Mouse (Mus musculus) spleen, adult 2 months (tissue): ENCODE measurements around the gene Nckap5l. TPM values are rescaled to one million over a fixed set of nuclear protein-coding genes. Genes with fewer than 3 reads are reported as not detected.

Experiments
- DNase-seq, 2 experiments: peaks; one replicate each; pipeline versions ENCODE4 v3.0.0 to v3.0.0-alpha.2; 2012 to 2021; ENCODE audit warnings: low spot score in 2 of 2, low read depth in 1 of 2
- H3K27ac ChIP-seq: fragments of 200-500 bp; 2 replicates; pipeline ENCODE4 v1.5.1; 2012; ENCODE audit warnings: low read length, inconsistent platforms; ENCODE audit not compliant: insufficient read depth
- H3K27me3 ChIP-seq: fragments of 200-500 bp; 2 replicates; pipeline ENCODE4 v1.6.1; 2012; ENCODE audit warnings: mild to moderate bottlenecking, moderate library complexity, low read length, inconsistent platforms; ENCODE audit not compliant: control insufficient read depth, insufficient read depth
- H3K36me3 ChIP-seq: fragments of 200-500 bp; 2 replicates; pipeline ENCODE4 v1.6.1; 2012; ENCODE audit warnings: mild to moderate bottlenecking, low read length, inconsistent platforms; ENCODE audit not compliant: control insufficient read depth, insufficient read depth
- H3K4me1 ChIP-seq: fragments of 200-500 bp; 2 replicates; pipeline ENCODE4 v1.6.1; 2011; ENCODE audit warnings: inconsistent platforms; ENCODE audit not compliant: control insufficient read depth, insufficient read depth, insufficient read length
- H3K4me3 ChIP-seq: fragments of 200-500 bp; 2 replicates; pipeline ENCODE4 v1.5.1; 2011; ENCODE audit warnings: mild to moderate bottlenecking, inconsistent platforms; ENCODE audit not compliant: insufficient read depth, insufficient read length; ENCODE audit errors: extremely low read depth
- CTCF ChIP-seq: fragments of 200-500 bp; IDR thresholded peaks from 2 replicates; pipeline ENCODE4 v1.5.1; 2011; ENCODE audit warnings: mild to moderate bottlenecking, inconsistent platforms; ENCODE audit not compliant: insufficient read depth, insufficient read length, insufficient replicate concordance; ENCODE audit errors: extremely low read depth
- POLR2A ChIP-seq: fragments of 200-500 bp; IDR thresholded peaks from 2 replicates; pipeline ENCODE4 v1.6.1; 2011; ENCODE audit warnings: low read depth, low read length, inconsistent platforms
- WGBS: fragments of 180-500 bp; shearing (Covaris S2); methylation state at CpG from one replicate; pipeline ENCODE4 v1.1.7; 2018; 5-methylcytosine and 5-hydroxymethylcytosine counted together
- polyA plus RNA-seq: library from polyadenylated mRNA; depleted of rRNA; stranded (reverse); fragments of >200 nt; gene quantifications from 2 replicates; pipeline ENCODE4 v1.2.3, GENCODE M21; 2012

The Nckap5l gene
- polyA plus RNA-seq, 1 experiment, result 10.9 TPM

- no peak for DNase-seq
- no peaks in the 10 kb centered on the region for H3K36me3 ChIP-seq
- no peak overlapping the region for H3K27ac ChIP-seq
- TF ChIP-seq POLR2A, result no peak
- TF ChIP-seq CTCF, result no peak
- 67% methylated on average over 6 of the region's 6 CpGs for WGBS
- H3K27me3 ChIP-seq, result no peaks in the 10 kb centered on the region
- no peaks in the 10 kb centered on the region; the same call in 1 of the 2 replicates for H3K4me1 ChIP-seq
- no peak overlapping the region for H3K4me3 ChIP-seq
Measured at GRCm38 (mm10) chr15:99499726-99500125, 42.2 kb upstream of the Nckap5l start.

GRCm38 (mm10) chr15:99498781-99499180, 41.2 kb upstream of the Nckap5l start:
- 67% methylated on average over 4 of the region's 4 CpGs for WGBS
- Histone ChIP-seq H3K27me3 (no peaks in the 10 kb centered on the region), H3K36me3 (no peaks in the 10 kb centered on the region), H3K27ac (no peak overlapping the region), H3K4me1 (no peaks in the 10 kb centered on the region; the same call in 1 of the 2 replicates), H3K4me3 (no peak overlapping the region)
- no peak for TF ChIP-seq CTCF
- TF ChIP-seq POLR2A, result no peak
- no peak for DNase-seq

- no peak for TF ChIP-seq CTCF
- TF ChIP-seq POLR2A, result no peak
- H3K27ac ChIP-seq, result 0 out of 2 replicates have a peak overlapping the region, but pooled peaks have one; percentile 17
- no peak for DNase-seq
Measured at GRCm38 (mm10) chr15:99498356-99498755, 40.8 kb upstream of the Nckap5l start.

GRCm38 (mm10) chr15:99497527-99498242, 40.1 kb upstream of the Nckap5l start:
- Histone ChIP-seq H3K4me3 (no peak overlapping the region), H3K36me3 (no peaks in the 10 kb centered on the region), H3K4me1 (no peaks in the 10 kb centered on the region; the same call in 1 of the 2 replicates), H3K27ac (no peak overlapping the region), H3K27me3 (no peaks in the 10 kb centered on the region)
- WGBS, result 35% methylated on average over 12 of the region's 12 CpGs
- TF ChIP-seq CTCF, result no peak
- no peak for TF ChIP-seq POLR2A
- no peak for DNase-seq

More at GRCm38 (mm10) chr15:99498356-99498755, 40.8 kb upstream of the Nckap5l start:
- 78% methylated on average over 4 of the region's 4 CpGs for WGBS
- Histone ChIP-seq H3K27me3 (no peaks in the 10 kb centered on the region), H3K4me1 (no peaks in the 10 kb centered on the region; the same call in 1 of the 2 replicates), H3K4me3 (no peak overlapping the region), H3K36me3 (no peaks in the 10 kb centered on the region)

- Histone ChIP-seq H3K4me1 (no peaks in the 10 kb centered on the region; the same call in 1 of the 2 replicates), H3K27ac (no peak overlapping the region), H3K36me3 (no peaks in the 10 kb centered on the region), H3K27me3 (no peaks in the 10 kb centered on the region), H3K4me3 (no peak overlapping the region)
- DNase-seq, result peak in 1 of 2 experiments; percentile 10
- peak; percentile 46; the same call in 1 of the 2 replicates for TF ChIP-seq CTCF
- no peak for TF ChIP-seq POLR2A
- 18% methylated on average over 4 of the region's 4 CpGs for WGBS
Measured at GRCm38 (mm10) chr15:99497061-99497460, 39.5 kb upstream of the Nckap5l start.

- TF ChIP-seq CTCF, result no peak
- no peak for TF ChIP-seq POLR2A
- WGBS, result 48% methylated on average over 6 of the region's 6 CpGs
- no peak overlapping the region for H3K27ac ChIP-seq
- no peaks in the 10 kb centered on the region for H3K36me3 ChIP-seq
- no peaks in the 10 kb centered on the region for H3K27me3 ChIP-seq
- no peak overlapping the region for H3K4me3 ChIP-seq
- H3K4me1 ChIP-seq, result no peaks in the 10 kb centered on the region
- no peak for DNase-seq
Measured at GRCm38 (mm10) chr15:99484745-99485144, 27.2 kb upstream of the Nckap5l start.

GRCm38 (mm10) chr15:99475814-99476213, 18.3 kb upstream of the Nckap5l start:
- DNase-seq, result no peak
- no peak overlapping the region for H3K27ac ChIP-seq
- H3K36me3 ChIP-seq, result no peaks in the 10 kb centered on the region
- no peaks in the 10 kb centered on the region for H3K27me3 ChIP-seq
- peaks cover 2% of the 10 kb centered on the region; the same call in 1 of the 2 replicates for H3K4me1 ChIP-seq
- H3K4me3 ChIP-seq, result no peak overlapping the region
- WGBS, result 73% methylated on average over 1 of the region's 1 CpGs
- TF ChIP-seq POLR2A, result no peak
- no peak for TF ChIP-seq CTCF
